Mouse (Mus musculus) retina, adult 2 months (tissue): ENCODE measurements around the gene Olfr787.

Experiments used
- DNase-seq: peaks from one replicate; pipeline ENCODE4 v3.0.0-alpha.2; 2012; ENCODE audit warnings: low read depth, low spot score

The Olfr787 gene

DNA sequence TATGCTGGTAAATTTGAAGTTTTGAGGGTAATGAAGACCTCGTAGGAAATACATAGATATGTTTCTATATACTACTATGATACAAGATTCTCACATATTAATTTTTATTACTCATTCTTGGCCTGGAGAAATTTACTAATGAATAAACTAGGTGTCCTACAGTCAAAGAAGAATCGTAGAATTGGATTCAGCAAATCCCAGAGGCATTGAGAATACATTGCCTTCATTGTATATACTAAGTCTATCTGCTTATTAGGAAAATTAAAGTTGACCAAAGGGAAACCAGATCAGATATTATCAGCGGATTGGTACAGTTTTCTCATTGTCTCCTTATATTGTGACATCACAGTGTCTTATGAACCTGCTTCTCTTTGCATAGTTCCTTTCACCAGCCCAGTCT is at the start of gene Olfr787:
Gene Olfr787, plus strand, starts transcription at position 301 of the 400 bp plus-strand sequence.
- no peak for DNase-seq

DNA sequence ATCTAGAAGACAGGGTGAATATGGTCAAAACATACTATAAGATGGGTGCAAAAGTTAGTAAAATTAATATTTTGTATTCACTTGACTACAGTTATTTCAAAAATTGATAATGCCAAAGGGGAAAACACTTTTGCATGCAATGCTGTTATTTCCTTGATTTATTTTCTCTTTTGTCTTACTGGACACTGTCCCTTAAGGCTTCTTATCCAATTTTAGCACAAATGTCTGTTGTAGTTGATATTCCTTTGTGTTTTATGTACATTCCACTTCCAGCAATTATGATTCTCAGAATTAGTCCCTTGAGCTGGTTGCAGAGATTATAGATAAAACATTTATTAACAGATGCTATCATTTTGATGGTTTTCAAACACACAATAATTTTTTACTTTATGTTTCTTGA is 34.7 kb upstream of the Olfr787 start, which contains the start of gene Olfr786:
Gene Olfr786, plus strand, starts transcription at position 301 of the 400 bp plus-strand sequence.
- DNase-seq: no peak

DNA sequence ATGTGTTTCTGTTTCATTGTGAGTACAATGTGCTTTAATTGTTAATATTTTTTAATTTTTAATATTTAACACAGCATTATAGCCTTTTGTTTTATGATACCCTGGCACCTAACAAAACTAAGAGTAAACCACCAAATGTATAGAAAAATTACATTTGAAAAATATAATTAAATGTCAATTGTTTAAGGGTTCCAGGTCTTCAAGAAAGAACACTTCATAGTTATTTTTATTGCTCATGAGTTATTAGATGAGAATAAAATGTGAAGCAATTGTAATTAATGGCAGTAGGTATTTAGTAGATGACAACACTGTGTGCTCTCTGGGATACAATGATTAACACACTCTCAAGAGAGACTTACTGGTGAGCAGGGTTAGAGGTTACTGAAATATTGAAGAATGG is 9.0 kb downstream of the Olfr787 start, which contains the start of gene Olfr788:
Gene Olfr788, plus strand, starts transcription at position 301 of the 400 bp plus-strand sequence.
- no peak for DNase-seq

GRCm38 (mm10) chr10:129473256-129473655 is 11.6 kb downstream of the Olfr787 start:
- no peak for DNase-seq

DNA sequence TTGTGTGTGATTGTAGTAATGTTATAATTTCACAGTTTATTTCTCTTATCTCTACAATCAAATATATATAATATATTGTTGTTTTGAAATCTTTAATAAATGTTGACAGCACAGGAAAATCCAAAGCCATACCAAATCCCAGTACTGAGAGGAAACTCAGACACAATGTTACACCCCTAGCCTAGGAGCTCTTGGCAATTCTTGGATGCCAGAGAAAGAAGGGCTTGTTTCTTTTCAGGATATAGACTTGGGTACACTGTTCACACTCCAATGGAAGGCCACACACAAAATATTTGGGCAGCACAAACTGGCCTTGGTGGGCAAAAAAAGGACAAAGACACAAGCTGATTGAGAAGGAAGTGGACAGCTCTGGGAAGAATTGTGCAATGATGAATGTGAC is 12.1 kb downstream of the Olfr787 start:
- no peak for DNase-seq

- no peak for DNase-seq
Measured at GRCm38 (mm10) chr10:129484452-129484851, 22.8 kb downstream of the Olfr787 start, which contains the start of gene Olfr789. Gene Olfr789, plus strand, starts transcription at chr10:129484752.

- no peak for DNase-seq
Measured at GRCm38 (mm10) chr10:129490101-129490500, 28.4 kb downstream of the Olfr787 start.

GRCm38 (mm10) chr10:129498192-129498591 is 36.5 kb downstream of the Olfr787 start, which contains the start of gene Olfr790:
Gene Olfr790, plus strand, starts transcription at chr10:129498492.
- DNase-seq: no peak
